Mouse (Mus musculus) kidney, adult 2 months (tissue): ENCODE results near the gene Wls.

Experiments used
- CTCF ChIP-seq: fragments of 200-500 bp; conservative IDR thresholded peaks from 2 replicates; pipeline ENCODE4 v1.5.1; 2011; ENCODE audit warnings: low read depth, mild to moderate bottlenecking, control low read depth, low read length, moderate library complexity, mixed read lengths; ENCODE audit not compliant: insufficient read depth, insufficient read length
- POLR2A ChIP-seq: fragments of 200-500 bp; IDR thresholded peaks from one replicate; pipeline ENCODE4 v1.6.1; 2011; ENCODE audit warnings: low read depth, low read length, control low read depth

- TF ChIP-seq CTCF = no peak
- TF ChIP-seq POLR2A = no peak
Observed at GRCm38 (mm10) chr3:159847410-159848016, 8.0 kb downstream of the Wls start.
